Mouse (Mus musculus) MEL-GATA-1-ER (cell line): ENCODE measurements at regions not wholly inside any gene's neighbourhood (a gene's known extent, or its start where the extent isn't known, plus 50 kb on each side); places are given as distances from the start of the nearest gene placed in this dataset.
"Not testable (repeated sequence)": the region's sequence is repeated elsewhere in the genome, so short reads cannot be mapped to it uniquely, and the experiment has no call there.

ENCODE experiments used
- DNase-seq: peaks from one replicate; pipeline ENCODE4 v3.0.0-alpha.2; 2012; ENCODE audit warnings: low read depth; ENCODE audit errors: extremely low read depth

- DNase-seq, result no peak
Measured at GRCm38 (mm10) chr13:102023624-102024023, 255.6 kb upstream of the Pik3r1 start.

- DNase-seq, result no peak
Measured at GRCm38 (mm10) chr13:102025138-102025537, 257.1 kb upstream of the Pik3r1 start.

GRCm38 (mm10) chr13:102025547-102025946 is 257.5 kb upstream of the Pik3r1 start:
- DNase-seq, result not testable (repeated sequence)

- DNase-seq, result no peak
Measured at GRCm38 (mm10) chr13:102031416-102031815, 263.4 kb upstream of the Pik3r1 start.

GRCm38 (mm10) chr13:102034484-102034883 is 266.5 kb upstream of the Pik3r1 start:
- DNase-seq, result no peak

- DNase-seq, result no peak
Measured at GRCm38 (mm10) chr13:102036001-102036400, 268.0 kb upstream of the Pik3r1 start.

- DNase-seq, result no peak
Measured at GRCm38 (mm10) chr13:102036819-102037624, 269.0 kb upstream of the Pik3r1 start.

GRCm38 (mm10) chr13:102060213-102060612 is 292.2 kb upstream of the Pik3r1 start:
- DNase-seq, result no peak

- DNase-seq, result peak; percentile 40
Measured at GRCm38 (mm10) chr13:102064590-102065273, 296.7 kb upstream of the Pik3r1 start.

GRCm38 (mm10) chr13:102065274-102065640 is 297.2 kb upstream of the Pik3r1 start:
- DNase-seq, result no peak

- no peak for DNase-seq
Measured at GRCm38 (mm10) chr13:102065796-102066195, 297.8 kb upstream of the Pik3r1 start.

GRCm38 (mm10) chr13:102070740-102071139 is 302.7 kb upstream of the Pik3r1 start:
- no peak for DNase-seq

GRCm38 (mm10) chr13:102072366-102072765 is 304.3 kb upstream of the Pik3r1 start:
- DNase-seq, result no peak

- no peak for DNase-seq
Measured at GRCm38 (mm10) chr13:102087766-102088165, 319.7 kb upstream of the Pik3r1 start.

GRCm38 (mm10) chr13:102089551-102089950 is 321.5 kb upstream of the Pik3r1 start:
- no peak for DNase-seq

GRCm38 (mm10) chr13:102094193-102094592 is 326.2 kb upstream of the Pik3r1 start:
- no peak for DNase-seq

- no peak for DNase-seq
Measured at GRCm38 (mm10) chr13:102103161-102103560, 335.1 kb upstream of the Pik3r1 start.

- DNase-seq, result no peak
Measured at GRCm38 (mm10) chr13:102106188-102106587, 338.2 kb upstream of the Pik3r1 start.

- DNase-seq, result peak; percentile 16
Measured at GRCm38 (mm10) chr13:102108204-102108603, 340.2 kb upstream of the Pik3r1 start.

- DNase-seq, result no peak
Measured at GRCm38 (mm10) chr13:102108916-102109315, 340.9 kb upstream of the Pik3r1 start.

- no peak for DNase-seq
Measured at GRCm38 (mm10) chr13:102113941-102114340, 345.9 kb upstream of the Pik3r1 start.

- DNase-seq, result no peak
Measured at GRCm38 (mm10) chr13:102122341-102122740, 354.3 kb upstream of the Pik3r1 start.

GRCm38 (mm10) chr13:102127933-102128430 is 360.0 kb upstream of the Pik3r1 start:
- no peak for DNase-seq
